Mouse (Mus musculus) intestine, embryonic 14.5 days (tissue): ENCODE data around the gene Shank3. TPM values are rescaled to one million over a fixed set of nuclear protein-coding genes. Genes with fewer than 3 reads are reported as not detected.

Experiments used
- ATAC-seq: fragments of 200-750 bp; cut with Nextera tagmentation; replicated peaks from 2 replicates; pipeline ENCODE4 v1.8.0; 2017; ENCODE audit warnings: low read depth, moderate number of reproducible peaks, moderate TSS enrichment, moderate library complexity; ENCODE audit not compliant: low FRiP score, low TSS enrichment
- DNase-seq: peaks from one replicate; pipeline ENCODE4 v3.0.0-alpha.2; 2018; ENCODE audit warnings: low spot score
- H3K27ac ChIP-seq: fragments of 300-500 bp; sonication (generic); 2 replicates; pipeline ENCODE4 v1.5.1; 2014; ENCODE audit warnings: low read depth, mild to moderate bottlenecking, control low read depth
- H3K27me3 ChIP-seq: fragments of 300-500 bp; sonication (generic); replicated peaks from 2 replicates; pipeline ENCODE4 v1.6.1; 2014; ENCODE audit warnings: low read length, control low read depth; ENCODE audit not compliant: control insufficient read depth, insufficient read depth
- H3K36me3 ChIP-seq: fragments of 300-500 bp; sonication (generic); 2 replicates; pipeline ENCODE4 v1.6.1; 2014; ENCODE audit warnings: low read length, control low read depth; ENCODE audit not compliant: control insufficient read depth, insufficient read depth
- H3K4me1 ChIP-seq: fragments of 300-500 bp; sonication (generic); replicated peaks from 2 replicates; pipeline ENCODE4 v1.6.1; 2014; ENCODE audit warnings: low read length, control low read depth, mixed read lengths; ENCODE audit not compliant: control insufficient read depth, insufficient read depth
- H3K4me2 ChIP-seq: fragments of 300-500 bp; sonication (generic); 2 replicates; pipeline ENCODE4 v1.6.1; 2014; ENCODE audit warnings: low read length
- H3K4me3 ChIP-seq: fragments of 300-500 bp; sonication (generic); 2 replicates; pipeline ENCODE4 v1.5.1; 2014; ENCODE audit warnings: low read depth, low read length, control low read depth, mixed read lengths
- H3K9ac ChIP-seq: fragments of 300-500 bp; sonication (generic); 2 replicates; pipeline ENCODE4 v1.6.1; 2014; ENCODE audit warnings: mild to moderate bottlenecking, low read length
- H3K9me3 ChIP-seq: fragments of 300-500 bp; sonication (generic); 2 replicates; pipeline ENCODE4 v1.6.1; 2016; ENCODE audit warnings: low read length, control low read depth; ENCODE audit not compliant: control insufficient read depth
- WGBS: fragments of 180-500 bp; shearing (Covaris S2); extraction: QIAGEN DNeasy Blood & Tissue Kit; methylation state at CpG from one replicate; pipeline ENCODE4 v1.1.7; 2014; 5-methylcytosine and 5-hydroxymethylcytosine counted together
- polyA plus RNA-seq: library from polyadenylated mRNA; unstranded; fragments of >200 nt; fragmentation: Nextera tagmentation; extraction: Ambion mirVana; gene quantifications from 2 replicates; pipeline ENCODE4 v1.2.1, GENCODE M21; 2014

Gene Shank3
- polyA plus RNA-seq = 1.9 and 2.1 TPM in 2 replicates

- H3K27ac ChIP-seq = no peak within 1 kb of the TSS
- no peaks in the 10 kb centered on the region; the same call in 1 of the 2 replicates for H3K4me1 ChIP-seq
- DNase-seq (peak; percentile 67), ATAC-seq (peak; percentile 33)
- H3K27me3 ChIP-seq = peaks cover 27% of the 10 kb centered on the region
- H3K9me3 ChIP-seq = no peaks in the 10 kb centered on the region
- H3K9ac ChIP-seq = peak within 1 kb of the TSS; percentile 47
- H3K4me3 ChIP-seq = peak within 1 kb of the TSS; percentile 64
- peaks cover 11% of the 10 kb centered on the region; the same call in 1 of the 2 replicates for H3K36me3 ChIP-seq
- WGBS = 2% methylated on average over 57 of the region's 72 CpGs
- peak within 1 kb of the TSS; percentile 91 for H3K4me2 ChIP-seq
Measured at GRCm38 (mm10) chr15:89498961-89499688, at the start of gene Shank3. Shank3 (plus strand) TSS chr15:89499623.

- no peaks in the 10 kb centered on the region for H3K9me3 ChIP-seq
- 5% methylated on average over 24 of the region's 24 CpGs for WGBS
- H3K9ac ChIP-seq = no peak overlapping the region
- no peak overlapping the region for H3K27ac ChIP-seq
- H3K4me3 ChIP-seq = peak overlapping the region; percentile 38
- H3K4me1 ChIP-seq = 0 out of 2 replicates have a peak, but pooled peaks cover 3% of the 10 kb centered on the region
- DNase-seq (peak; percentile 95), ATAC-seq (peak; percentile 70)
- H3K36me3 ChIP-seq = no peaks in the 10 kb centered on the region
- peaks cover 13% of the 10 kb centered on the region for H3K27me3 ChIP-seq
- peak overlapping the region; percentile 66 for H3K4me2 ChIP-seq
Measured at GRCm38 (mm10) chr15:89452906-89453864, 46.2 kb upstream of the Shank3 start.

GRCm38 (mm10) chr15:89453865-89454478 is 45.5 kb upstream of the Shank3 start, which contains the start of gene Mapk8ip2:
Mapk8ip2 (plus strand) TSS chr15:89453913.
- Histone ChIP-seq H3K36me3 (no peaks in the 10 kb centered on the region), H3K4me3 (peak within 1 kb of the TSS; percentile 38), H3K27me3 (peaks cover 13% of the 10 kb centered on the region), H3K9me3 (no peaks in the 10 kb centered on the region), H3K27ac (no peak within 1 kb of the TSS), H3K9ac (no peak within 1 kb of the TSS), H3K4me2 (peak within 1 kb of the TSS; percentile 66), H3K4me1 (0 out of 2 replicates have a peak, but pooled peaks cover 3% of the 10 kb centered on the region)
- DNase-seq = no peak
- peak; percentile 57 for ATAC-seq
- WGBS = under 1% methylated on average over 52 of the region's 53 CpGs

- 22% methylated on average over 5 of the region's 6 CpGs for WGBS
- H3K4me2 ChIP-seq = peak overlapping the region; percentile 66
- no peak overlapping the region for H3K27ac ChIP-seq
- no peak overlapping the region for H3K9ac ChIP-seq
- DNase-seq (no peak), ATAC-seq (no peak)
- no peaks in the 10 kb centered on the region for H3K36me3 ChIP-seq
- no peak overlapping the region for H3K4me3 ChIP-seq
- H3K27me3 ChIP-seq = peaks cover 13% of the 10 kb centered on the region
- H3K4me1 ChIP-seq = 0 out of 2 replicates have a peak, but pooled peaks cover 3% of the 10 kb centered on the region
- no peaks in the 10 kb centered on the region for H3K9me3 ChIP-seq
Measured at GRCm38 (mm10) chr15:89454857-89455256, 44.6 kb upstream of the Shank3 start.

GRCm38 (mm10) chr15:89455642-89456041 is 43.8 kb upstream of the Shank3 start:
- Histone ChIP-seq H3K9me3 (no peaks in the 10 kb centered on the region), H3K27me3 (peaks cover 13% of the 10 kb centered on the region), H3K4me3 (no peak overlapping the region), H3K4me1 (0 out of 2 replicates have a peak, but pooled peaks cover 3% of the 10 kb centered on the region), H3K4me2 (no peak overlapping the region), H3K9ac (no peak overlapping the region), H3K36me3 (no peaks in the 10 kb centered on the region), H3K27ac (no peak overlapping the region)
- 74% methylated on average over 6 of the region's 6 CpGs for WGBS
- ATAC-seq (no peak), DNase-seq (no peak)

- no peak overlapping the region for H3K27ac ChIP-seq
- no peak overlapping the region for H3K9ac ChIP-seq
- ATAC-seq (no peak), DNase-seq (no peak)
- H3K9me3 ChIP-seq = no peaks in the 10 kb centered on the region
- 0 out of 2 replicates have a peak, but pooled peaks cover 3% of the 10 kb centered on the region for H3K4me1 ChIP-seq
- no peaks in the 10 kb centered on the region for H3K36me3 ChIP-seq
- H3K4me2 ChIP-seq = no peak overlapping the region
- WGBS = 92% methylated on average over 15 of the region's 15 CpGs
- H3K4me3 ChIP-seq = no peak overlapping the region
- peaks cover 10% of the 10 kb centered on the region for H3K27me3 ChIP-seq
Measured at GRCm38 (mm10) chr15:89458942-89459341, 40.5 kb upstream of the Shank3 start.

- H3K27ac ChIP-seq = no peak overlapping the region
- DNase-seq = no peak
- no peak overlapping the region for H3K4me3 ChIP-seq
- no peak overlapping the region for H3K9ac ChIP-seq
- no peak for ATAC-seq
- no peak overlapping the region for H3K4me2 ChIP-seq
- no peaks in the 10 kb centered on the region for H3K36me3 ChIP-seq
- H3K9me3 ChIP-seq = no peaks in the 10 kb centered on the region
- H3K4me1 ChIP-seq = no peaks in the 10 kb centered on the region
- H3K27me3 ChIP-seq = 0 out of 2 replicates have a peak, but pooled peaks cover 2% of the 10 kb centered on the region
- WGBS = 83% methylated on average over 7 of the region's 7 CpGs
Measured at GRCm38 (mm10) chr15:89459821-89460220, 39.6 kb upstream of the Shank3 start.

- 70% methylated on average over 10 of the region's 10 CpGs for WGBS
- Histone ChIP-seq H3K36me3 (no peaks in the 10 kb centered on the region), H3K27ac (no peak overlapping the region), H3K27me3 (0 out of 2 replicates have a peak, but pooled peaks cover 2% of the 10 kb centered on the region), H3K4me1 (no peaks in the 10 kb centered on the region), H3K9me3 (no peaks in the 10 kb centered on the region), H3K4me2 (no peak overlapping the region), H3K4me3 (no peak overlapping the region), H3K9ac (no peak overlapping the region)
- no peak for DNase-seq
- no peak for ATAC-seq
Measured at GRCm38 (mm10) chr15:89460298-89460697, 39.1 kb upstream of the Shank3 start.
